Mouse (Mus musculus): Measurements from ENCODE around the gene Pik3ap1.

Pik3ap1 gene

GRCm38 (mm10) chr19:41279724-41280244 is 105.1 kb downstream of the Pik3ap1 start:
- no peak for DNase-seq (ENCODE audit: low spot score)

DNA sequence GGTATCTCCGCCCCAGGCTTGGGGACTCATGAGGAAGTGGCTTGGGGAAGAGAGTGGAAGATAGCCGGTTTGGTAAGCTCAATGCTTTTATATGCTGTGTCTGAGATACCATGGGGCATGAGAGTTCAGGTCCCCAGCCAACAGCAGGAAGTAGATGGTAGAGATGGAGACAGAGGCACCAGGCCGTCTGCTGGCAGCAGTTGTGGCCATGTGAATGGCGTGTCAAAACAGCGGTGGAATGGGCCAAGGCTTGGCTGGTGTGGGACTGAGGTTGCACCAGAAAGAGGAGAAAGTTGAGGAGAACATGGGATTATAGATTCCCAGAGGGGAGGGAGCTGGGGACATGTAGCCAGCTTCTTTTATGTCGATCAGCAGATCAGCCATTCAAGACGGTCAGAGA is 106.3 kb downstream of the Pik3ap1 start:
- no peak for DNase-seq (ENCODE audit: low spot score)

DNA sequence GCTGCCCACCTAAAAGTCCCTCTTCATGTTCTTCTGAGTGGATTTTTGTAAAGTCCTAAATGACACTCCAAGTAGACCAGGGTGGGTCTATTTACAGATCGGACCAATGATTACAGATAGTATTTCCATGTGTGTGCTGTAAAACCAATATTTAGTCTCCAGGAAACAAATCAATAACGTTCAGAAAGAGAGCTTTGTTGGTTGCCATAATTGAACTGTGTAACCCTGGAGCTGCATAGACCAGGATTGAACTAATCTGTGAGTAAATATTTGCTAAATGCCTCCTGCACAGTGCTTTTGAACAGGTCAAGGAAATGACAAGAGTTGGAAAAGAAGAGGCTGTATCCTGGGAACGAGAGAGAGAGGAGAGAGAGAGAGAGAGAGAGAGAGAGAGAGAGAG is 109.3 kb downstream of the Pik3ap1 start:
- no peak for DNase-seq (ENCODE audit: low spot score)

GRCm38 (mm10) chr19:41270906-41271305 is 114.0 kb downstream of the Pik3ap1 start:
- no peak for DNase-seq (ENCODE audit: low spot score)

DNA sequence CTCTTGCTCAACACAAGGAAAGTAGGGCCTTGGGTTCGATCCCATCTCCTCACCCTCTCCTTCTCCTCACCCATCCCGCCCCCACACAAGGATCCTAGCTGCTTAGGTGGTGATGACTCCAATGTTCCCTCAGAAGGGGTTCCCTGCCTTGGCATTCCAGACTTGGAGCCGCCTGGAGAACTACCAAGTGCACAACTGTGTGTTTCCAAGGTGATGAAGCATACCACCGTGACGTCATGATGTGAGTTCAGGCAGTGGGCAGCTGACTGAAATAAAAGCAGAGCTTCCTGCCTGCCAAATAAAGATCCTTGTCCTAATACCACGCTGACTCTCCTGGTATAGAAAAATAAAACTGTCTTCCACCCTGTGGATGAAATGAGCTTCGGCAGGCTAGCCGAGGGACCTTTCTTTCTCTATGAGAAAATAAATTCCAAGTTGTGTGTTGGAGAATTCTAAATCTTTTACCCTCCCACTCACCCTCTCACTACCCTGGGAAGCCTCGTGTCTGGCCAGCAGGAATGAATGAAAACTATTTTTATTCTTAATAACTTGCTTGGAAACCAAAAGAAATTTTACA is 114.7 kb downstream of the Pik3ap1 start:
- DNase-seq (ENCODE audit: low spot score) = peak; percentile 25

DNA sequence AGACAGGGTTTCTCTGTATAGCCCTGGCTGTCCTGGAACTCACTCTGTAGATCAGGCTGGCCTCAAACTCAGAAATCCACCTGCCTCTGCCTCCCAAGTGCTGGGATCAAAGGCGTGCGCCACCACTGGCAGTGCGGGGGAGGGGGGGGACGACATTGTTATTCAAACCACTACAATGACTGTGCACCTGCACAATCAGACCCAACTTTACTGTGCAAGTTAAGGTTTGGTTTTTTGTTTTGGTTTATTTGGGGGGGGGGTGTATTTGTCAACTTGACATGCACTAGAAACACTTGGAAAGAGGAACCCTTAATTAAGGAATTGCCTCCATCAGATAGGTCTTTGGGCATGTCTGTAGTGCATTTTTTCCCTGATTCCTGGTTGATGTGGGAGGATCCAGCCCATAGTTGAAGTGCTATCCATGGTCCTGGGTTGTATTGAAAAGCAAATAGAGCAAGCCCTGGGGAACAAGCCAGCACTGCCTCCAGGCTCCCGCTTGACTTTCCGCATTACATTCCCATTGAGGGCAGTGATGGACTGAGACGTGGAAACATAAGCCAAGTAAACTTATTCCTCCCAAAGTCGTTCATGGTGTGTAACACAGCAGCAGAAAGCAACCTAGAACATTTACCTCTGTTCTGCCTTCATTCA is 118.5 kb downstream of the Pik3ap1 start:
- DNase-seq (ENCODE audit: low spot score) = no peak

DNA sequence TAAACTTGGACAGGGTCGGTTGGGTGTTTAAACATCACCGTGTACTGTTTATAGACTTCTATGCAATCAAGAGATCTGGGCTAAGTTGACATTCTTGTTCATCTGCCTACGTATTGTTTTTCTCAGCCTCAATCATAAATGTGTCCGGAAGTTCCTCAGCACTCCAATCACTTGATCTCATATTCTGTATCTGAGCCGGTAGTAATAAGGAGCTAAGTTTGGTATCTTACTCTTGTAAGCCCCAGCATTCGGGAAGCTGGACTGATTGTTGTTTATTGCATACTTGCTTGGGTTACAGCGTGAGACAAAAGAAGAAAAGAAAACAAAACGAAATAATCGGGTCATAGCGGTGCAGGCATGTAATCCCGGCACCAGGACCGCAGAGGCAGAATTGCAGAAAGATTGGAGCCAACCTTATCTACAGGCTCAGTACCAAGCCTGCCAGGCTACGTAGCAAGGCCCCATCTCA is 120.5 kb downstream of the Pik3ap1 start:
- DNase-seq (ENCODE audit: low spot score) = no peak

DNA sequence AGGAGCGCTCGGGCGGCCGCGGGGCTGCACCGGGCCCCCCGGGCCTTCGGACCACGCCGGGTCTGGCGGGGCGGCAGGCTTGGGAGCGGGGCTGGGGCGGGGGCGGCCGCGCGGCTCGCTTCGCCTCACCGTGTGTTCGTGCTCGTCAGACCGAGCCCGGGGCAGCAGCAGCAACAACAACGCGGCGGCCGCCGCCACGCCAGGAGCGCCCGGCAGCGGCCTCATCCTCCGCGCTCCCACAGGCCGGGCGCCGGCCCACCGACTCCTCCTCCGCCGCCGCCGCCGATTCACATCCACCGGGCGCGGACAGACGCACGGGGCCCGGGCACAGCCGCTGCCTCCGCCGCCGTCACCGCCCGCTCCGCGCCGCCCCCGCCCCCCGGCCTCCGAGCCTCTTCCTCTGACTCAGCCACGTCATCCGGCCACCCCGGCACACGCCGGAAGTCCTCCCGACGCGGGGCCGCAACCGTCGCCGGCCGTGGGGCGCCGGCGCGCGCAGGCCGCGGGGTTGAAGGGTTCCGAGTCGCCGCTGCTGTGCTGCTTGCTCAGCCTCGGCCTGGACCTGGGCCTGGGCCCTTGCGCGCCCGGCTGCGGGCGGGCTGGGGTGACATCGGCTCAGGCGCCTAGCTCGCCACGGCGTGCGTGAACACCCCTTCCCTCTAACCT is 121.1 kb downstream of the Pik3ap1 start, which contains the start of gene Tm9sf3:
Gene Tm9sf3, minus strand, starts transcription at position 368 of the 666 bp plus-strand sequence.
- DNase-seq (ENCODE audit: low spot score) = peak; percentile 87

DNA sequence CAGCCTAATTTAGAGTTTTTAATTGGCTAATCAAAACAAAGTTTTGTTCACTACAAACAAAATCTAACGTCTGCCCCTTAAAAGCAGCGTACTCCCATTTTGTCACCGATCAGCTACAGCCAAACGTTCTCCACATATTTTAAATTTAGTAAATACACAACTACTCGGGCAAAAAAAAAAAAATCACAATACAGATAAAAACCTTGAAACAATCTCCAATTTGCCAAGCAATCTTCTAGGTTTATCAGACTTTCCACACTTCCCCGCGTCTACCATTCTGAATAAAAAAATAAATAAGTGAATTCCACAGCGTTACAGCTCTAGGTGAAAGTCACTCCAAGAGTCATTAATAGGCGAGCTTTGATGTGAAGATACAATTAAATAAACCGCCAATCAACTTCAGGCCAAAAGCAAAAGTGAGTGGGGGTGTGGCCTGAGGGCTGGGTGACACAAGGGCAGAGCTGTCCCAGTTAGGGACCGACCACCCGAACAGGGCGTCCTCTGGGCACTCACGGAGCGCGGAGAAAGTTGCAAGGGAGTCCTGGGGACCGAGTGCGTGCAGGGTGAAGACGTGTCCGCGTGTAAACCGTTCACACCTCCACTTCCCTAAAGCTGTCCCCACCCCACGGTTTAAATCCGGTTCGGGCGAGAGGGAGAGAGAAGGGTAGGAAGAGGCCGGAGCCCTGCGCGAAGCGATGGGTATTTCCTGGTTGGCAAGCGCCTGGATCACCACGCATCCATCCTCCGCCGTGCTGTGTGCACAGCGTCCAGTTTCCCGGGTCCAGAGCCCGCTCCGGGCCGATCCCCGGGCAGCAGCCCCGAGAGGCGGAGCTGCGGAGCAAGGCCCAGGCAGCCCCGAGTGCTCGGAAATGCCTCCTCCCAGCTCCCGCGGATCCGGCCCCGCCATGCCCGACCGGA is 121.9 kb downstream of the Pik3ap1 start:
- peak; percentile 57 for DNase-seq (ENCODE audit: low spot score)

DNA sequence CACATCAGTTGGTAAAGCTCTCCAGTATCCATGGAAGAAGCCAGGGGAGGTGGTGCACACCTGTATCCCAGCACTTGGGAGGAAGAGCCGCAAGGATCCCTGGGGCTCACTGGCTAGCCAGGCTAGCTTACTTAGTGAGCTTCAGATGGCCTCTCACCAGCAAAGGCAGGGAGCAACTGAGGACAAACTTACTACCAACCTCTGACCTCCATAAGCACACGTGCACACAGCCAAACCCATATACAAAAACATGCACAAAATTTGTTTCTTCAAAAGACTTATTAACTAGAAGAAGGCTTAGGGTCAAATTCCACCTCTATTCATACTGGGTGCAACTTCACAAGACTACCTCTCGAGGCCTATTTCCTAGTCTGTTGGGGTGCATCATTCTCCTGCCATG is 124.2 kb downstream of the Pik3ap1 start:
- DNase-seq (ENCODE audit: low spot score) = no peak

DNA sequence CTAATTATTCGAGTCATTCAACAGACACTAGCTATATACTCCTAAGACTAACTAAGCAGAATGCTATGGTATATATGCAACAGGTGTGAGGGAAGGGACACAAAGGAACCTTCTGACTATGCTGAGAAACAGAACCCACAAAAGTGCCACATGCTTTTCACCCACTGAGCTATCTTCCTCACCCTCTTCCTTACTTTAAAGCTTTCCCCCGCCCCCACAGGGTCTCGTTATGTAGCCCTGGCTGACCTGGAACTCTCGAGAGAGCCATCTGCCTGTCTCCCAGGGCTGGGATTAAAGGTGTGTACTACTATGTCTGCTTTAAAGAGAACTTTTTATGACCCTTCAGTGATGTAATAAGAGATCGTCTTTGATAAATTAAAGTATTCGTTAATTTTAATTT is 125.6 kb downstream of the Pik3ap1 start:
- DNase-seq (ENCODE audit: low spot score) = no peak

- DNase-seq (ENCODE audit: low spot score) = peak; percentile 28
These were observed 126.2 kb downstream of the Pik3ap1 start for GRCm38 (mm10) chr19:41258707-41259106.

- no peak for DNase-seq (ENCODE audit: low spot score)
These were observed 130.3 kb downstream of the Pik3ap1 start for GRCm38 (mm10) chr19:41254584-41254983.

DNA sequence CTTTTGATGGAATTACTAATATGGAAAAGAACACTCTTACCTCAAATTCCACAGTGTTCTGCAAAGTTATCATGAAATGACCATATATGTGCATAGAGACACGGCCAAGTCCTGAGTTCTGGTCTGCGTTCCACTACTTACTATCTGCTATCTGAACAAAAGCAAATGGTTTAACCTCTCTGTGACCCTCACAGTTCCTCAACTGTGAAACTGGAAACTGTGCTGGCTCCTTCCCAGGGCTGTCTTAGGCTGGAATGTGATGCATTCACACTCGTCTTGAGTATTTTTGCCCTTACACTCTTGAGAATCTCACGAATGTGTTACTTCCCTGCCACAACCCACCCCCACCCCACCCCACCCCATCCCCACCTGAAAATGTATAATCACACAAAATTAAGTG is 135.9 kb downstream of the Pik3ap1 start:
- no peak for DNase-seq (ENCODE audit: low spot score)

- DNase-seq (ENCODE audit: low spot score) = no peak
These were observed 136.6 kb downstream of the Pik3ap1 start for GRCm38 (mm10) chr19:41248271-41248670.

DNA sequence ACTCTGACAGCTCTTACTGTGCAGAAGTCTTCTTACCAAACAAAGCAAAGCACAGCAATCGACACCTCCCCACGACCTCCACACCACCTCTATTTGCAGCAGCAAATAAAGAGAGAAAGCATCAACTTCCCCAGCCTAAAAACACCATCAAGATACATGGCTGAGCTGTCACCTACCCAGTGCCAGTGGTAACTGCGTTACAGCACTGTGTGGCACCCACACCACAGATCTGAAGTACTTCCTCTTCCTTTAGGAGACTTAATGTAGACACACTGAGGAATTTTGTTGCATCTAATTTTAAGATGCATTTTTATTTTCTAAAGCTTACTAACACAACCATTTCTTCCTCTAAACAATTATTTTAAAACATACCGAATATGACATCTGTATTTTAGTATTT is 138.6 kb downstream of the Pik3ap1 start:
- no peak for DNase-seq (ENCODE audit: low spot score)

GRCm38 (mm10) chr19:41244581-41244980 is 140.3 kb downstream of the Pik3ap1 start:
- peak; percentile 53 for DNase-seq (ENCODE audit: low spot score)

GRCm38 (mm10) chr19:41241997-41242396 is 142.9 kb downstream of the Pik3ap1 start:
- no peak for DNase-seq (ENCODE audit: low spot score)

DNA sequence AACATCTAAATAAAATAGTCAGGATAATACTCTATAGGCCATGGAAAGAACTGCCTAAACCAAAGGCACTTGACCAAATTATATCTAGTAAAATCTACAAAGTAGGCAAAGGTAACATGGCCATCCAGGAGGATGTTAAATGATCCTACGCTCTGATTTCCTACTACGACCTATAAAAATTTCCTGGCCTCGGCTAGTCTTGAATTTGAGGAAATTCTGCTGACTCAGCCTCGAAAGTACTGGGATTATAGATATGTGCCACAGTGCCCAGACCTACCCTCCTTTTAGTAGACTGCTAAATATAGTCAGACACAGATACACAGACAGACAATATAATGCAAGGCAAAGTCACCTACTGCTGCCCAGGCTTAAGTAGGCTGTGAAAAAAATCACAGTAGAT is 151.2 kb downstream of the Pik3ap1 start:
- no peak for DNase-seq (ENCODE audit: low spot score)
